Mouse (Mus musculus): ENCODE results near the gene Mical1. TPM values are rescaled to one million over a fixed set of nuclear protein-coding genes. Genes with fewer than 3 reads are reported as not detected.

The Mical1 gene
- total RNA-seq (2021) = 10 to 100 TPM in 1 of 2 experiments, 1 to 10 TPM in 1; 9.6 to 11.0 TPM
- polyA plus RNA-seq (2012; rRNA removed) = 18.5 and 20.3 TPM in 2 replicates
- long read RNA-seq, partial matches to known transcripts = 1 of 5 reads
- long read RNA-seq, other reads (novel, unspliced or antisense) = 2 of 5 reads

GRCm38 (mm10) chr10:41476171-41477017, at the start of gene Mical1:
Gene Mical1, plus strand, starts transcription at chr10:41476314.
- peaks cover 15% of the 10 kb centered on the region for H3K4me1 ChIP-seq (ENCODE audit: control insufficient read depth, insufficient read depth, low read length)
- no peaks in the 10 kb centered on the region for H3K79me2 ChIP-seq (replicated peaks; ENCODE audit: control insufficient read depth, insufficient read depth, low read length)
- H3K27me3 ChIP-seq (ENCODE audit: control insufficient read depth, insufficient read depth, low read length) = no peaks in the 10 kb centered on the region

GRCm38 (mm10) chr10:41426368-41426767, 49.7 kb upstream of the Mical1 start:
- H3K79me2 ChIP-seq (replicated peaks; ENCODE audit: control insufficient read depth, insufficient read depth, low read length) = no peaks in the 10 kb centered on the region
- DNase-seq = no peak
- WGBS = 69% methylated on average over 6 of the region's 6 CpGs
- H3K4me1 ChIP-seq (ENCODE audit: control insufficient read depth, insufficient read depth, low read length) = no peaks in the 10 kb centered on the region
- TF ChIP-seq CTCF (IDR thresholded peaks at IDR 0.05) (no peak), POLR2A (IDR thresholded peaks at IDR 0.05; ENCODE audit: insufficient read depth, low read depth, low read length) (no peak), EP300 (IDR thresholded peaks at IDR 0.05; ENCODE audit: insufficient read depth, low read depth, low read length) (no peak)
- no peaks in the 10 kb centered on the region for H3K36me3 ChIP-seq (ENCODE audit: control insufficient read depth, insufficient read depth, low read length)
- H3K27me3 ChIP-seq (ENCODE audit: control insufficient read depth, insufficient read depth, low read length) = no peaks in the 10 kb centered on the region
- intact Hi-C loops (cut with DNase I) = no loop called here
- no peak overlapping the region for H3K27ac ChIP-seq
- no peak overlapping the region for H3K9ac ChIP-seq (ENCODE audit: low read depth, low read length)
- H3K4me3 ChIP-seq = no peak overlapping the region

More at GRCm38 (mm10) chr10:41476171-41477017, at the start of gene Mical1:
- Histone ChIP-seq H3K4me3 (peak within 1 kb of the TSS; percentile 58), H3K36me3 (ENCODE audit: control insufficient read depth, insufficient read depth, low read length) (peaks cover 4% of the 10 kb centered on the region; the same call in 1 of the 2 replicates), H3K27ac (peak within 1 kb of the TSS; percentile 59), H3K9ac (ENCODE audit: low read depth, low read length) (peak within 1 kb of the TSS; percentile 86)
- DNase-seq = peak; percentile 85 to 87
- WGBS = 1% methylated on average over 35 of the region's 35 CpGs
- intact Hi-C loops (cut with DNase I) = loop anchor here (1.0 kb wide), 1 partner anchor 26 kb away; the partner anchor contains the start of gene Zbtb24
- TF ChIP-seq CTCF (IDR thresholded peaks at IDR 0.05) = peak; percentile 11; the same call in 1 of the 2 replicates
- TF ChIP-seq EP300 (IDR thresholded peaks at IDR 0.05; ENCODE audit: insufficient read depth, low read depth, low read length) = 0 out of 2 replicates have a peak, but pooled peaks have one; percentile 12
- peak; percentile 72 for TF ChIP-seq POLR2A (IDR thresholded peaks at IDR 0.05; ENCODE audit: insufficient read depth, low read depth, low read length)

- Histone ChIP-seq H3K9ac (ENCODE audit: low read depth, low read length) (no peak overlapping the region), H3K4me3 (no peak overlapping the region), H3K79me2 (replicated peaks; ENCODE audit: control insufficient read depth, insufficient read depth, low read length) (no peaks in the 10 kb centered on the region), H3K27ac (no peak overlapping the region), H3K36me3 (ENCODE audit: control insufficient read depth, insufficient read depth, low read length) (no peaks in the 10 kb centered on the region), H3K4me1 (ENCODE audit: control insufficient read depth, insufficient read depth, low read length) (no peaks in the 10 kb centered on the region), H3K27me3 (ENCODE audit: control insufficient read depth, insufficient read depth, low read length) (no peaks in the 10 kb centered on the region)
- WGBS = 27% methylated on average over 4 of the region's 4 CpGs
- intact Hi-C loops (cut with DNase I) = loop anchor here (10.0 kb wide), 2 partner anchors 70 to 250 kb away; no protein-coding TSS in a partner anchor
- no peak for TF ChIP-seq POLR2A (IDR thresholded peaks at IDR 0.05; ENCODE audit: insufficient read depth, low read depth, low read length)
- peak; percentile 89 for TF ChIP-seq CTCF (IDR thresholded peaks at IDR 0.05)
- TF ChIP-seq EP300 (IDR thresholded peaks at IDR 0.05; ENCODE audit: insufficient read depth, low read depth, low read length) = no peak
- peak; percentile 47 to 60 for DNase-seq
These were observed 41.5 kb upstream of the Mical1 start for GRCm38 (mm10) chr10:41434624-41435023.

GRCm38 (mm10) chr10:41435141-41435540, 41.0 kb upstream of the Mical1 start:
- TF ChIP-seq CTCF (IDR thresholded peaks at IDR 0.05) (no peak), POLR2A (IDR thresholded peaks at IDR 0.05; ENCODE audit: insufficient read depth, low read depth, low read length) (no peak), EP300 (IDR thresholded peaks at IDR 0.05; ENCODE audit: insufficient read depth, low read depth, low read length) (no peak)
- WGBS = 26% methylated on average over 3 of the region's 3 CpGs

GRCm38 (mm10) chr10:41448216-41448615, 27.9 kb upstream of the Mical1 start:
- H3K36me3 ChIP-seq (ENCODE audit: control insufficient read depth, insufficient read depth, low read length) = no peaks in the 10 kb centered on the region
- TF ChIP-seq POLR2A (IDR thresholded peaks at IDR 0.05; ENCODE audit: insufficient read depth, low read depth, low read length) (no peak), EP300 (IDR thresholded peaks at IDR 0.05; ENCODE audit: insufficient read depth, low read depth, low read length) (no peak), CTCF (IDR thresholded peaks at IDR 0.05) (no peak)
- peaks cover 2% of the 10 kb centered on the region; the same call in 1 of the 2 replicates for H3K4me1 ChIP-seq (ENCODE audit: control insufficient read depth, insufficient read depth, low read length)
- no peaks in the 10 kb centered on the region for H3K27me3 ChIP-seq (ENCODE audit: control insufficient read depth, insufficient read depth, low read length)
- 47% methylated on average over 1 of the region's 1 CpGs for WGBS
- H3K79me2 ChIP-seq (replicated peaks; ENCODE audit: control insufficient read depth, insufficient read depth, low read length) = no peaks in the 10 kb centered on the region
- no peak overlapping the region for H3K27ac ChIP-seq
- DNase-seq = no peak
- no peak overlapping the region for H3K9ac ChIP-seq (ENCODE audit: low read depth, low read length)
- intact Hi-C loops (cut with DNase I) = no loop called here
- H3K4me3 ChIP-seq = no peak overlapping the region

More at GRCm38 (mm10) chr10:41435141-41435540, 41.0 kb upstream of the Mical1 start:
- no peaks in the 10 kb centered on the region for H3K36me3 ChIP-seq (ENCODE audit: control insufficient read depth, insufficient read depth, low read length)
- DNase-seq = no peak
- H3K79me2 ChIP-seq (replicated peaks; ENCODE audit: control insufficient read depth, insufficient read depth, low read length) = no peaks in the 10 kb centered on the region
- no peak overlapping the region for H3K9ac ChIP-seq (ENCODE audit: low read depth, low read length)
- no peaks in the 10 kb centered on the region for H3K4me1 ChIP-seq (ENCODE audit: control insufficient read depth, insufficient read depth, low read length)
- intact Hi-C loops (cut with DNase I) = loop anchor here (10.0 kb wide), 2 partner anchors 70 to 250 kb away; no protein-coding TSS in a partner anchor
- no peak overlapping the region for H3K27ac ChIP-seq
- H3K27me3 ChIP-seq (ENCODE audit: control insufficient read depth, insufficient read depth, low read length) = no peaks in the 10 kb centered on the region
- no peak overlapping the region for H3K4me3 ChIP-seq
